Mouse (Mus musculus): ENCODE data around the gene Qdpr. TPM values are rescaled to one million over a fixed set of nuclear protein-coding genes. Genes with fewer than 3 reads are reported as not detected.

Qdpr gene
- total RNA-seq (2014; rRNA removed) (28.1 and 42.2 TPM in 2 replicates), polyA plus RNA-seq (2015; fragmentation: Nextera tagmentation; extraction: Ambion mirVana) (125 and 129 TPM in 2 replicates)

- Histone ChIP-seq H3K36me3 (ENCODE audit: insufficient read depth) (no peaks in the 10 kb centered on the region), H3K27me3 (ENCODE audit: insufficient read depth, low read length) (no peaks in the 10 kb centered on the region; the same call in 1 of the 2 replicates), H3K4me3 (ENCODE audit: low read depth, low read length) (peak within 1 kb of the TSS; percentile 57), H3K27ac (ENCODE audit: low read depth, low read length) (peak within 1 kb of the TSS; percentile 70), H3K9me3 (ENCODE audit: low read length) (no peaks in the 10 kb centered on the region), H3K9ac (peak within 1 kb of the TSS; percentile 63), H3K4me2 (ENCODE audit: low read depth) (peak within 1 kb of the TSS; percentile 97), H3K4me1 (ENCODE audit: insufficient read depth) (0 out of 2 replicates have a peak, but pooled peaks cover 11% of the 10 kb centered on the region)
- TF ChIP-seq CTCF (IDR thresholded peaks at IDR 0.05; ENCODE audit: low read depth): peak; percentile 40; the same call in 1 of the 2 replicates
- WGBS: 1% methylated on average over 70 of the region's 70 CpGs
- peak; percentile 98 for DNase-seq
- peak; percentile 98 for ATAC-seq
Observed at GRCm38 (mm10) chr5:45449831-45450716, at the start of gene Qdpr. Gene Qdpr (minus strand): TSS chr5:45450236.

- Histone ChIP-seq H3K4me2 (ENCODE audit: low read depth) (no peak overlapping the region), H3K4me1 (ENCODE audit: insufficient read depth) (no peaks in the 10 kb centered on the region), H3K36me3 (ENCODE audit: insufficient read depth) (peaks cover 14% of the 10 kb centered on the region; the same call in 1 of the 2 replicates), H3K9me3 (ENCODE audit: low read length) (no peaks in the 10 kb centered on the region), H3K9ac (no peak overlapping the region), H3K27ac (ENCODE audit: low read depth, low read length) (no peak overlapping the region), H3K27me3 (ENCODE audit: insufficient read depth, low read length) (no peaks in the 10 kb centered on the region), H3K4me3 (ENCODE audit: low read depth, low read length) (no peak overlapping the region)
- TF ChIP-seq CTCF (IDR thresholded peaks at IDR 0.05; ENCODE audit: low read depth): no peak
- ATAC-seq (no peak), DNase-seq (no peak)
- WGBS: 88% methylated on average over 5 of the region's 5 CpGs
Observed at GRCm38 (mm10) chr5:45497564-45497963, 47.5 kb upstream of the Qdpr start.

- 79% methylated on average over 12 of the region's 12 CpGs for WGBS
- ATAC-seq: no peak
- H3K4me2 ChIP-seq (ENCODE audit: low read depth): no peak overlapping the region
Observed at GRCm38 (mm10) chr5:45496930-45497550, 47.0 kb upstream of the Qdpr start.

DNA sequence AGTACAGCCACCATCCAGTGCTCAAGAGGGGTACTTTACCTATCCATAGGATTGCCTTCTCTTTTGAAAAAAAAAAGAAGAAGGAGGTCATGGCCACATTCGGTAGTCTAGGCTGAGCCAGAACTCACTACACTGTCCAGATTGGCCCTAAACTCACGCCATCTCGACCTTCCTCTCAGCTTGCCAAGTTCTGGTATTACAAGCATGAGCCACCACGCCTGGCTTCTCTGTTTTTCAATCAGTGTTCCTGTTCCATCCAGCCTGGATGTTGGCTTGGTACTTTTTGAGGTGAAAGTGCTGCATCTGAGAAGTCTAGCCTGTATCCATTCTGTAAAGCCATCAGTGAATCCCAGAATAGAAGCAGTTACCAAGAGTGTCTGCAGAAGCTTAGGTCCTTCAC, 46.4 kb upstream of the Qdpr start:
- H3K36me3 ChIP-seq (ENCODE audit: insufficient read depth): peaks cover 11% of the 10 kb centered on the region; the same call in 1 of the 2 replicates
- no peak overlapping the region for H3K9ac ChIP-seq
- no peaks in the 10 kb centered on the region for H3K4me1 ChIP-seq (ENCODE audit: insufficient read depth)
- H3K27me3 ChIP-seq (ENCODE audit: insufficient read depth, low read length): no peaks in the 10 kb centered on the region
- H3K4me3 ChIP-seq (ENCODE audit: low read depth, low read length): no peak overlapping the region
- DNase-seq (no peak), ATAC-seq (no peak)
- no peak overlapping the region for H3K27ac ChIP-seq (ENCODE audit: low read depth, low read length)
- TF ChIP-seq CTCF (IDR thresholded peaks at IDR 0.05; ENCODE audit: low read depth): no peak
- no peaks in the 10 kb centered on the region for H3K9me3 ChIP-seq (ENCODE audit: low read length)
- no peak overlapping the region for H3K4me2 ChIP-seq (ENCODE audit: low read depth)
- WGBS: 89% methylated on average over 4 of the region's 4 CpGs

More at GRCm38 (mm10) chr5:45496930-45497550, 47.0 kb upstream of the Qdpr start:
- no peaks in the 10 kb centered on the region for H3K9me3 ChIP-seq (ENCODE audit: low read length)
- no peak overlapping the region for H3K27ac ChIP-seq (ENCODE audit: low read depth, low read length)
- peaks cover 14% of the 10 kb centered on the region; the same call in 1 of the 2 replicates for H3K36me3 ChIP-seq (ENCODE audit: insufficient read depth)
- no peaks in the 10 kb centered on the region for H3K4me1 ChIP-seq (ENCODE audit: insufficient read depth)
- no peak overlapping the region for H3K4me3 ChIP-seq (ENCODE audit: low read depth, low read length)
- H3K9ac ChIP-seq: no peak overlapping the region
- no peak for DNase-seq
- no peaks in the 10 kb centered on the region for H3K27me3 ChIP-seq (ENCODE audit: insufficient read depth, low read length)
- no peak for TF ChIP-seq CTCF (IDR thresholded peaks at IDR 0.05; ENCODE audit: low read depth)

DNA sequence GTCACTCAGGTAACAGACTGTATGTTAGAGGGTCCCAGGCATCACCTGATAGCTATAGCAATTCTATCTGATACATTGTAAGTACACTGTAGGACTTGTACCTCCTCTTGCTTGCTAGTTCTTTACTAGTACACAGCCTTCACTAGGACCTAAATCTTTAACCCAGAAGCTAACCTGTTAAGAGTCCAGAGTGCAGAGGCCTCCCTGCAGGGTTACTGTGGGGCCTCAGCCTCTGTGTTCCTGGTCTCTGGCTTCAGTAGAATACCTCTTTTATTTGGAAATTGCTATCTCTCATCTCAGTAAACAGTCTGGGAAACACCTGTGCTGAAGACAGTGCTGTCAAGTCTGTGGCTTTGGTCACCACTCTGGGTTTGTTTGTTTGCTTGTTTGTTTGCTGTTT, 46.0 kb upstream of the Qdpr start:
- Histone ChIP-seq H3K4me2 (ENCODE audit: low read depth) (no peak overlapping the region), H3K4me1 (ENCODE audit: insufficient read depth) (no peaks in the 10 kb centered on the region), H3K4me3 (ENCODE audit: low read depth, low read length) (no peak overlapping the region), H3K36me3 (ENCODE audit: insufficient read depth) (peaks cover 9% of the 10 kb centered on the region; the same call in 1 of the 2 replicates), H3K9ac (no peak overlapping the region), H3K27ac (ENCODE audit: low read depth, low read length) (no peak overlapping the region), H3K9me3 (ENCODE audit: low read length) (no peaks in the 10 kb centered on the region), H3K27me3 (ENCODE audit: insufficient read depth, low read length) (no peaks in the 10 kb centered on the region)
- no peak for TF ChIP-seq CTCF (IDR thresholded peaks at IDR 0.05; ENCODE audit: low read depth)
- ATAC-seq (no peak), DNase-seq (no peak)

GRCm38 (mm10) chr5:45495429-45495975, 45.5 kb upstream of the Qdpr start:
- WGBS: 84% methylated on average over 3 of the region's 3 CpGs
- Histone ChIP-seq H3K4me1 (ENCODE audit: insufficient read depth) (no peaks in the 10 kb centered on the region), H3K27me3 (ENCODE audit: insufficient read depth, low read length) (no peaks in the 10 kb centered on the region), H3K27ac (ENCODE audit: low read depth, low read length) (no peak overlapping the region), H3K9ac (no peak overlapping the region), H3K4me2 (ENCODE audit: low read depth) (no peak overlapping the region), H3K9me3 (ENCODE audit: low read length) (no peaks in the 10 kb centered on the region), H3K36me3 (ENCODE audit: insufficient read depth) (peaks cover 9% of the 10 kb centered on the region; the same call in 1 of the 2 replicates), H3K4me3 (ENCODE audit: low read depth, low read length) (no peak overlapping the region)
- DNase-seq: no peak
- ATAC-seq: no peak
- TF ChIP-seq CTCF (IDR thresholded peaks at IDR 0.05; ENCODE audit: low read depth): no peak

All from forebrain, postnatal 0 days (tissue).